Mouse (Mus musculus) heart, adult 2 months (tissue): Measurements from ENCODE around the gene Btnl6.

Source experiments
- CTCF ChIP-seq: fragments of 200-600 bp; IDR thresholded peaks from 2 replicates; pipeline ENCODE4 v1.8.1; 2022; ENCODE audit warnings: antibody characterized with exemption, mild to moderate bottlenecking, moderate library complexity
- EP300 ChIP-seq: fragments of 200-500 bp; IDR thresholded peaks from 2 replicates; pipeline ENCODE4 v1.6.1; 2011; ENCODE audit warnings: low read depth, low read length, control low read depth; ENCODE audit not compliant: insufficient read depth

DNA sequence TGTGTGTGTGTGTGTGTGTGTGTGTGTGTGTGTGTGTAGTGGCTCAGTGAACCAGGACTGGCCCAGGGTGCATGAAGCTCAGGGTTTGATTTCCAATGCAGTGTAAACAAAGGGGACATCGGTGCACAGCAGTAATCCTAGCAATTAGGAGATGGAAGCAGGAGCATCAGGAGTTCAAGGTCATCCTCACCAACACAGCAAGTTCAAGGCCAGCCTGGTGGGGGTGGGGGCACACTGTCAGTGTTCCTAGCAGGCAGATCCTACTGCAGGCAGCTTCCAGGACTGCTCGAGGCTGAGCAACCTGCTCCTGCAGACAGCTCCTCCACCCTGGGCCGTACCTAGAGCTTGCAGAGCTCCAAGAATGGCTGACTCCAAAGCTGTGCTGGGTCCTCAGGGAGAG lies 45.4 kb upstream of the Btnl6 start:
- TF ChIP-seq CTCF (no peak), EP300 (no peak)
